Mouse (Mus musculus) heart, embryonic 15.5 days (tissue): ENCODE data around the gene Pbxip1. TPM values are rescaled to one million over a fixed set of nuclear protein-coding genes. Genes with fewer than 3 reads are reported as not detected.

Source experiments
- ATAC-seq: fragments of 200-750 bp; cut with Nextera tagmentation; replicated peaks from 2 replicates; pipeline ENCODE4 v1.8.0; 2017; ENCODE audit warnings: low read depth, moderate TSS enrichment; ENCODE audit not compliant: insufficient number of reproducible peaks, insufficient read depth, low FRiP score
- H3K27ac ChIP-seq: fragments of 300-500 bp; sonication (generic); 2 replicates; pipeline ENCODE4 v1.5.1; 2015; ENCODE audit warnings: mild to moderate bottlenecking, inconsistent platforms
- H3K27me3 ChIP-seq: fragments of 300-500 bp; sonication (generic); 2 replicates; pipeline ENCODE4 v1.6.1; 2015; ENCODE audit warnings: inconsistent platforms
- H3K36me3 ChIP-seq: fragments of 300-500 bp; sonication (generic); 2 replicates; pipeline ENCODE4 v1.6.1; 2015; ENCODE audit warnings: mild to moderate bottlenecking, inconsistent platforms
- H3K4me1 ChIP-seq: fragments of 300-500 bp; sonication (generic); replicated peaks from 2 replicates; pipeline ENCODE4 v1.6.1; 2015; ENCODE audit warnings: inconsistent platforms
- H3K4me2 ChIP-seq: fragments of 300-500 bp; sonication (generic); 2 replicates; pipeline ENCODE4 v1.6.1; 2015; ENCODE audit warnings: inconsistent platforms, mild to moderate bottlenecking, moderate library complexity
- H3K4me3 ChIP-seq: fragments of 300-500 bp; sonication (generic); 2 replicates; pipeline ENCODE4 v1.5.1; 2015; ENCODE audit warnings: mild to moderate bottlenecking, inconsistent platforms
- H3K9ac ChIP-seq: fragments of 300-500 bp; sonication (generic); 2 replicates; pipeline ENCODE4 v1.6.1; 2015; ENCODE audit warnings: mild to moderate bottlenecking, inconsistent platforms
- H3K9me3 ChIP-seq: fragments of 300-500 bp; sonication (generic); replicated peaks from 2 replicates; pipeline ENCODE4 v1.6.1; 2016; ENCODE audit warnings: inconsistent platforms
- WGBS: fragments of 180-500 bp; shearing (Covaris S2); methylation state at CpG from one replicate; pipeline ENCODE4 v1.1.7; 2015; ENCODE audit warnings: mixed read lengths; 5-methylcytosine and 5-hydroxymethylcytosine counted together
- polyA plus RNA-seq: library from polyadenylated mRNA; unstranded; fragments of >200 nt; fragmentation: Nextera tagmentation; extraction: Ambion mirVana; gene quantifications from 2 replicates; pipeline ENCODE4 v1.2.1, GENCODE M21; 2015

Pbxip1 gene
- polyA plus RNA-seq, 1 experiment from 2014 or later = 64.7 TPM

- no peaks in the 10 kb centered on the region for H3K27me3 ChIP-seq
- H3K36me3 ChIP-seq = no peaks in the 10 kb centered on the region
- WGBS = under 1% methylated on average over 39 of the region's 42 CpGs
- H3K4me2 ChIP-seq = peak within 1 kb of the TSS; percentile 96
- peak; percentile 51 for ATAC-seq
- peaks cover 53% of the 10 kb centered on the region for H3K4me1 ChIP-seq
- H3K27ac ChIP-seq = peak within 1 kb of the TSS; percentile 94
- H3K4me3 ChIP-seq = peak within 1 kb of the TSS; percentile 73
- H3K9me3 ChIP-seq = no peaks in the 10 kb centered on the region
- H3K9ac ChIP-seq = peak within 1 kb of the TSS; percentile 63
These were observed 42.3 kb upstream of the Pbxip1 start, which contains the start of gene Zbtb7b for GRCm38 (mm10) chr3:89394006-89394893. TSS of gene Zbtb7b (minus strand) at chr3:89394776.

DNA sequence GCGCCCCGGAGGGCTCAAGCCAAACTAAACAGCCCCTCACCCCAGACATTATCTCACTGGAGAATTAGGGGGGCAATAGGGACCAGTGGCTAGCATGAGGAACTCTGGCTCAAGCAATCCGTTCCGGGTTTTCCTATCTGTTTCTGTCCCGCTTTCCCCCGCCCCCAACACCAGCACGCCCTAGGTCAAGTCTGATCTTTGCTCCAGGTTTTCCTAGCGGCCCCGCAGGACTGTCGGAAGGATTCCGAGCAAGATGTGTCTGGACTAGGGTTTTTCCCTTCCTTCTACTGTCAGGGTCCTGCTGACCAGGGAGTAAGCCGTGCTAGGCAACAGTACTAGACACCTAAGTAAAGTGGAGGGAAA lies 41.6 kb upstream of the Pbxip1 start:
- H3K4me3 ChIP-seq = peak overlapping the region; percentile 73
- H3K27me3 ChIP-seq = no peaks in the 10 kb centered on the region
- H3K9me3 ChIP-seq = no peaks in the 10 kb centered on the region
- peak overlapping the region; percentile 94 for H3K27ac ChIP-seq
- under 1% methylated on average over 11 of the region's 12 CpGs for WGBS
- ATAC-seq = peak; percentile 9; the same call in 1 of the 2 replicates
- H3K4me2 ChIP-seq = peak overlapping the region; percentile 96
- H3K4me1 ChIP-seq = peaks cover 48% of the 10 kb centered on the region
- no peaks in the 10 kb centered on the region for H3K36me3 ChIP-seq
- peak overlapping the region; percentile 63 for H3K9ac ChIP-seq

GRCm38 (mm10) chr3:89395419-89395805 lies 41.1 kb upstream of the Pbxip1 start:
- Histone ChIP-seq H3K4me2 (peak overlapping the region; percentile 96), H3K9me3 (no peaks in the 10 kb centered on the region), H3K4me1 (peaks cover 43% of the 10 kb centered on the region), H3K27ac (peak overlapping the region; percentile 94), H3K27me3 (no peaks in the 10 kb centered on the region), H3K9ac (peak overlapping the region; percentile 63), H3K36me3 (no peaks in the 10 kb centered on the region), H3K4me3 (peak overlapping the region; percentile 73)
- whole genome bisulfite sequencing = 3% methylated on average over 10 of the region's 10 CpGs
- no peak for ATAC-seq

DNA sequence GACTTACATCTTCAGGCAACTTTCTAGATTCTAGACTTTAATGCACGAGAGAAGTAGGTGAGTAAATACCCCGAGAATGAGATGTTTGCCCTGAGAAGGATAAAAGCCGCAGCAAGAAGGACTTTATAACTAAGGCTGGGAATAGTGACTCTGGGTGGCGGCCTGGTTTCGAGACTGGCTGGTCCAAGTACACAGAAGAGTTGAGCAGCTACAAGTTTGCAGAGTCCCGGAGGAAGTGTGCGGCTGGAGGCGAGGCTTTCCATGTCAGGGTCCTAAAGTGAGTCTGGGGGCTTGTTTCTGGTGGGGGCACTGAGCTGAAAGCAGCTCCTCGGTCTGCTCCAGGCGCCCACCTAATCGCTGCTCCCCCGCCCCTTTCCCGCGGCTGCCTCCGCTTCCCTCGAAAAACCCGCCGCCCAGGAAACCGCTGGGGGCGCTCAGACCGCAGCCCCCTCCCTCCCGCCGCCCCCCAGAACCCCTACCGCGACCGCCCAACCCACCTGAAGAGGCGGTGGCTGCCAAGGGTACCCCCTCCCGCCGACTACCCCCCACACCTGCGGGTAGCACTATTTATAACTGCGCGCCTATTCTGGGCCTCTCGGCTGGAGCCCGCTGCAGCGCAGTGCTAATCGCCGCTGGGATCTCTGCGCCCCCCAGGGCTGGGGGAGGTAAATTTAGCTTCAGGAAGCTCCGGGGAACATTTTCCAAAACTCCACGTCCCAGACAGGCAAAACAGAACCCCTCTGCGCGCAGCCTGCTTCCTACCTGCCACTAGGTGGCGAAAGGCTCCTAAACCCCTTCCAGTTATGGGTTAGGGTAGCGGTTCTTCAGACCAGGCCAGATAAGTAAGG lies 40.5 kb upstream of the Pbxip1 start:
- H3K36me3 ChIP-seq = no peaks in the 10 kb centered on the region
- no peaks in the 10 kb centered on the region for H3K27me3 ChIP-seq
- peaks cover 37% of the 10 kb centered on the region for H3K4me1 ChIP-seq
- H3K4me3 ChIP-seq = peak overlapping the region; percentile 73
- no peaks in the 10 kb centered on the region for H3K9me3 ChIP-seq
- peak overlapping the region; percentile 63 for H3K9ac ChIP-seq
- H3K27ac ChIP-seq = peak overlapping the region; percentile 94
- WGBS = under 1% methylated on average over 44 of the region's 44 CpGs
- peak overlapping the region; percentile 96 for H3K4me2 ChIP-seq
- ATAC-seq = no peak

GRCm38 (mm10) chr3:89396654-89397005 lies 39.9 kb upstream of the Pbxip1 start:
- Histone ChIP-seq H3K36me3 (peaks cover 3% of the 10 kb centered on the region; the same call in 1 of the 2 replicates), H3K4me2 (peak overlapping the region; percentile 96), H3K4me3 (peak overlapping the region; percentile 73), H3K9me3 (no peaks in the 10 kb centered on the region), H3K27ac (peak overlapping the region; percentile 94), H3K4me1 (peaks cover 31% of the 10 kb centered on the region), H3K9ac (peak overlapping the region; percentile 63), H3K27me3 (no peaks in the 10 kb centered on the region)
- 0% methylated on average over 4 of the region's 4 CpGs for WGBS
- ATAC-seq = no peak

GRCm38 (mm10) chr3:89401329-89401728 lies 35.2 kb upstream of the Pbxip1 start:
- Histone ChIP-seq H3K27me3 (no peaks in the 10 kb centered on the region), H3K4me2 (no peak overlapping the region), H3K9me3 (no peaks in the 10 kb centered on the region), H3K36me3 (peaks cover 34% of the 10 kb centered on the region), H3K27ac (no peak overlapping the region), H3K4me1 (peaks cover 8% of the 10 kb centered on the region), H3K4me3 (no peak overlapping the region), H3K9ac (no peak overlapping the region)
- WGBS = 84% methylated on average over 7 of the region's 7 CpGs
- ATAC-seq = no peak

DNA sequence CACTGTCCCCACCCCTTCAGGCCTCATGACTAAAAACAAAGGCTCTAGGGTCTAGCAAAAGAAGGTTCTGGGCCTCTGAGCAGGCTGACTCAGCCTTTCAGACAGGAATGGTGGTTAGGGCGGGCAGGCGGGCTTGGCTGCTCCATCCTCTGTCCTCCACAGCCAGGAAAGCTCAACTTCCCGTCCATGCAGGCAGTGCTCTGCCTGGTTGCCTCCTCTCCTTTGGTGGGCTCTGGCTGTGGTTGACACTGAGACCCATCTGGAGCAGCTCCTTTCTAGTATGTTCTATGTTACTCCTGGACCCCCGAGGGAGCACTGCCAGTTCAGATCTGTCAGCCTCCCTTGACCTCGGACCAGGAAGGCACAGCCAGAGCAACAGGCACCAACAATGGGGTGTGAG lies 33.8 kb upstream of the Pbxip1 start, which contains the start of gene Lenep:
TSS of gene Lenep (minus strand) at position 101 of the 400 bp plus-strand sequence.
- no peak within 1 kb of the TSS for H3K9ac ChIP-seq
- no peaks in the 10 kb centered on the region for H3K9me3 ChIP-seq
- no peak within 1 kb of the TSS for H3K27ac ChIP-seq
- no peaks in the 10 kb centered on the region for H3K27me3 ChIP-seq
- WGBS = 74% methylated on average over 5 of the region's 5 CpGs
- H3K4me2 ChIP-seq = no peak within 1 kb of the TSS
- no peak within 1 kb of the TSS for H3K4me3 ChIP-seq
- peaks cover 39% of the 10 kb centered on the region for H3K36me3 ChIP-seq
- H3K4me1 ChIP-seq = no peaks in the 10 kb centered on the region
- ATAC-seq = no peak

DNA sequence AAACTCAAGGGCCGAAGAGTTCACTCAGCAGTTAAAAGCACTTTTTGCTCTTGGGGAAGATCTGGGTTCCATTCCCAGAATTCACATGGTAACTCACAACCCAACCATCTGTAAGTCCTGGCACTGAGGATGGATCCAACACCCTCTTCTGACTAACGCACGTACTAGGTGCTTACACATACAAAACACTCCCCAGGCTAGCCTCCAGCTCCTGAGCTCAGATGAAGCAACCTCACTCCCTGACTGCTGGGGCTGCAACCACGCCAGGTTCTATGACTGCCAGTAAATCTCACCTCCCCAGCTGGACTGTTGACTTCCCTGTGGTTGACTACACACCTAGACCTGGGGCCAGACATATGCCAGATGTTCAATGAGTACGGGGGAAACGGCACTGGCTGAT lies 29.6 kb upstream of the Pbxip1 start:
- Histone ChIP-seq H3K4me2 (no peak overlapping the region), H3K27ac (no peak overlapping the region), H3K9me3 (no peaks in the 10 kb centered on the region), H3K4me3 (no peak overlapping the region), H3K36me3 (peaks cover 37% of the 10 kb centered on the region), H3K9ac (no peak overlapping the region), H3K27me3 (no peaks in the 10 kb centered on the region), H3K4me1 (peaks cover 8% of the 10 kb centered on the region)
- no peak for ATAC-seq
- 90% methylated on average over 6 of the region's 6 CpGs for WGBS

DNA sequence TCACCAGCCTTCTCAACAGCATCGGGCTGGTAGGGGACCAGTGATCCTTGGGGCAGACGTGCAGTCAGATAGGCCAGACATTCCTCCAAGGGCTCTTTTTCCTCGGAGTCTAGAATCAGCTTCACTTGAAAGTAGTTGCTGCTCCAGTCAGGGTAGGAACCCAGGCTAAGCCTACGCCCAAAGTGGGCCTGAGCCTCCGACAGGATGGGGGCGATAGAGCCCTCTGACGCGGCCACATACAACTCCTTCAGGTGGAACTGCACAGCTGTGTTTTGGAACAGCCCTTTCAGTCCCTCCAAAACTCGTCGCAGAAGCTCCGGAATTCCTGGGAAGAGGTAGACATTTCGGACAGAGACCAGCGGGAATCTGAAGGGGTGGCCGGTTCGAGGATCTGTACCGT lies 28.1 kb upstream of the Pbxip1 start:
- no peak overlapping the region for H3K4me2 ChIP-seq
- ATAC-seq = no peak

GRCm38 (mm10) chr3:89409701-89410100 lies 26.8 kb upstream of the Pbxip1 start:
- H3K4me3 ChIP-seq = no peak overlapping the region
- no peak for ATAC-seq
- H3K9me3 ChIP-seq = no peaks in the 10 kb centered on the region
- H3K9ac ChIP-seq = no peak overlapping the region
- H3K36me3 ChIP-seq = peaks cover 23% of the 10 kb centered on the region
- H3K4me2 ChIP-seq = no peak overlapping the region
- WGBS = 91% methylated on average over 3 of the region's 3 CpGs
- peaks cover 8% of the 10 kb centered on the region for H3K4me1 ChIP-seq
- no peaks in the 10 kb centered on the region for H3K27me3 ChIP-seq
- H3K27ac ChIP-seq = no peak overlapping the region

More for the DNA sequence above, 28.1 kb upstream of the Pbxip1 start:
- no peak overlapping the region for H3K9ac ChIP-seq
- no peak overlapping the region for H3K27ac ChIP-seq
- H3K9me3 ChIP-seq = no peaks in the 10 kb centered on the region
- peaks cover 8% of the 10 kb centered on the region for H3K4me1 ChIP-seq
- peaks cover 27% of the 10 kb centered on the region for H3K36me3 ChIP-seq
- no peak overlapping the region for H3K4me3 ChIP-seq
- WGBS = 63% methylated on average over 16 of the region's 16 CpGs
- no peaks in the 10 kb centered on the region for H3K27me3 ChIP-seq

DNA sequence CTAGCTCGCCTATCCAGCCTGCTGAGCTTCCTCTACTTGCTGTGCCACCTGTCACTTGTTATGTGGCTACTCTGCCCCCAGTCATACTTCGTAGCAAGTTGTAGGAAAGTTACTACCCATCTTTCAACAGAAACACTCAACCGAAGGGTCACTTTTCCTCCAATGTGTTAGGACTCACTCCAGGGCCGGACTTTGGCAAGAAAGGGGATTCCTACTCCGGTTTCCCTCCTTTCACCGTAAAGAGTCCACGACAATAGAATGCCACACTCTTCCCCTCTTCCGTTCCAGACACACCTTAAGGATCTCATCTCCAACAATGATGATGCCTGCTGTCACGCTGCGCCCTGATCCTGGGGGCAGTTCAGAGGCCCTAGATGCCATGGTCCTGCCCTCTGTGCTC lies 25.6 kb upstream of the Pbxip1 start:
- H3K9me3 ChIP-seq = no peaks in the 10 kb centered on the region
- 72% methylated on average over 10 of the region's 10 CpGs for WGBS
- peak overlapping the region; percentile 80 for H3K4me2 ChIP-seq
- no peaks in the 10 kb centered on the region for H3K27me3 ChIP-seq
- peaks cover 8% of the 10 kb centered on the region for H3K4me1 ChIP-seq
- H3K36me3 ChIP-seq = peaks cover 26% of the 10 kb centered on the region
- no peak for ATAC-seq
- H3K27ac ChIP-seq = peak overlapping the region; percentile 29; the same call in 1 of the 2 replicates
- H3K9ac ChIP-seq = peak overlapping the region; percentile 62
- peak overlapping the region; percentile 64 for H3K4me3 ChIP-seq
